Mouse (Mus musculus): ENCODE measurements around the gene Ism1. TPM values are rescaled to one million over a fixed set of nuclear protein-coding genes. Genes with fewer than 3 reads are reported as not detected.

Gene Ism1
- polyA plus RNA-seq, 1 experiment = 0.02 TPM

- H3K27me3 ChIP-seq (ENCODE audit: control insufficient read depth, insufficient read depth, insufficient read length) = no peaks in the 10 kb centered on the region
- no peak overlapping the region for H3K4me3 ChIP-seq (ENCODE audit: insufficient read depth, poor library complexity, severe bottlenecking)
- TF ChIP-seq USF1 (IDR thresholded peaks at IDR 0.05; ENCODE audit: low read depth) (no peak), MAX (IDR thresholded peaks at IDR 0.05) (no peak)
- H3K79me3 ChIP-seq (ENCODE audit: low read depth) = no peaks in the 10 kb centered on the region
- H3ac ChIP-seq (ENCODE audit: control insufficient read depth, insufficient read length, low read depth) = no peak overlapping the region
- no peaks in the 10 kb centered on the region for H3K79me2 ChIP-seq (ENCODE audit: control insufficient read depth, insufficient read depth)
- no peaks in the 10 kb centered on the region for H3K36me3 ChIP-seq (ENCODE audit: control insufficient read depth, insufficient read depth)
Observed at GRCm38 (mm10) chr2:139757456-139757855, 79.5 kb downstream of the Ism1 start.

GRCm38 (mm10) chr2:139764355-139764754, 86.4 kb downstream of the Ism1 start:
- TF ChIP-seq CEBPB (IDR thresholded peaks at IDR 0.05; ENCODE audit: low read depth) = peak; percentile 13
- no peak for TF ChIP-seq FOSL1 (IDR thresholded peaks at IDR 0.05; ENCODE audit: insufficient read depth, low read length, poor library complexity, severe bottlenecking)
- Histone ChIP-seq H3K79me3 (ENCODE audit: low read depth) (no peaks in the 10 kb centered on the region), H3ac (ENCODE audit: control insufficient read depth, insufficient read length, low read depth) (no peak overlapping the region)

DNA sequence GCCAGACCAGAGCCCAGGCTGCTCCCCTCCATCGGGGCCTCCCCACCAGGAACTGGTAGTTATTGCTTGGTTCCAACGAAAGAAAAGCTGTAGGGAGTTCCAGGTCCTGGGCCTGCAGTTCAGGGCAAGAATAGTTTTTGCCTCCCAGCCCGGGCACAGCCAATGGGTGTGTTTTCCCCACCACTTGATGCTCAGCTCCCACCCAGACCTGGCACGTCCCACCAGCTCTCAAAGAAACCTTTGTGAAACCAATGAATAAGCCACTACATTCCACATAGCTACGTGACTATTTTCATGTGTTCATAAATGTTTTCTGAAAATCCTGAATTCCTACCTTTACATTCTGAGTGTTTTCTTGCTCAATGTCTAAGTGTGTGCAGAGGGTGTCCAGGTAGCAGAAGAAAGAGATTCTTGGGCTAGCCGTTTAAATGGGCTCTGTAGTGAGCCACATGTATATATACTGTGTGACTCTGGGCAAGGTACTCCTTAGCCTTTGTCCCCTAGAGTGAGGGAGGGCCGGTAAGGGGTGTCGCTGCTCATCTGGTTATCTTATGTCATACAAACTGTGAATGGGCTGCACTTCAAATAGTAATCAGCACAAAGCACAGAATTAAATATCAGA, 97.1 kb downstream of the Ism1 start:
- no peak for TF ChIP-seq USF1 (IDR thresholded peaks at IDR 0.05; ENCODE audit: low read depth)
- TF ChIP-seq CTCF (IDR thresholded peaks at IDR 0.05; ENCODE audit: control insufficient read depth, insufficient read depth, insufficient read length) = no peak
- no peak for TF ChIP-seq CEBPB (IDR thresholded peaks at IDR 0.05; ENCODE audit: low read depth)
- TF ChIP-seq MYOD1 (IDR thresholded peaks at IDR 0.05; ENCODE audit: control insufficient read depth, insufficient read length, low read depth) = no peak
- TF ChIP-seq FOSL1 (IDR thresholded peaks at IDR 0.05; ENCODE audit: insufficient read depth, low read length, poor library complexity, severe bottlenecking) = no peak
- no peak for TF ChIP-seq MAX (IDR thresholded peaks at IDR 0.05)
- no peak for TF ChIP-seq MYOG (IDR thresholded peaks at IDR 0.05; ENCODE audit: control insufficient read depth, extremely low read depth, insufficient read length)
- no peaks in the 10 kb centered on the region for H3K79me2 ChIP-seq (ENCODE audit: control insufficient read depth, insufficient read depth)
- H3ac ChIP-seq (ENCODE audit: control insufficient read depth, insufficient read length, low read depth) = no peak overlapping the region
- H3K36me3 ChIP-seq (ENCODE audit: control insufficient read depth, insufficient read depth) = no peaks in the 10 kb centered on the region
- H3K79me3 ChIP-seq (ENCODE audit: low read depth) = no peaks in the 10 kb centered on the region
- H3K27me3 ChIP-seq (ENCODE audit: control insufficient read depth, insufficient read depth, insufficient read length) = no peaks in the 10 kb centered on the region
- no peak overlapping the region for H3K4me3 ChIP-seq (ENCODE audit: insufficient read depth, poor library complexity, severe bottlenecking)

More at GRCm38 (mm10) chr2:139764355-139764754, 86.4 kb downstream of the Ism1 start:
- Histone ChIP-seq H3K79me2 (ENCODE audit: control insufficient read depth, insufficient read depth) (no peaks in the 10 kb centered on the region), H3K4me3 (ENCODE audit: insufficient read depth, poor library complexity, severe bottlenecking) (no peak overlapping the region), H3K36me3 (ENCODE audit: control insufficient read depth, insufficient read depth) (no peaks in the 10 kb centered on the region), H3K27me3 (ENCODE audit: control insufficient read depth, insufficient read depth, insufficient read length) (no peaks in the 10 kb centered on the region)

- Histone ChIP-seq H3K36me3 (ENCODE audit: control insufficient read depth, insufficient read depth) (no peaks in the 10 kb centered on the region), H3K79me2 (ENCODE audit: control insufficient read depth, insufficient read depth) (no peaks in the 10 kb centered on the region), H3ac (ENCODE audit: control insufficient read depth, insufficient read length, low read depth) (no peak overlapping the region), H3K27me3 (ENCODE audit: control insufficient read depth, insufficient read depth, insufficient read length) (no peaks in the 10 kb centered on the region), H3K4me3 (ENCODE audit: insufficient read depth, poor library complexity, severe bottlenecking) (no peak overlapping the region), H3K79me3 (ENCODE audit: low read depth) (no peaks in the 10 kb centered on the region)
- TF ChIP-seq MAX (IDR thresholded peaks at IDR 0.05) (no peak), CEBPB (IDR thresholded peaks at IDR 0.05; ENCODE audit: low read depth) (no peak)
Observed at GRCm38 (mm10) chr2:139776644-139777043, 98.7 kb downstream of the Ism1 start.

DNA sequence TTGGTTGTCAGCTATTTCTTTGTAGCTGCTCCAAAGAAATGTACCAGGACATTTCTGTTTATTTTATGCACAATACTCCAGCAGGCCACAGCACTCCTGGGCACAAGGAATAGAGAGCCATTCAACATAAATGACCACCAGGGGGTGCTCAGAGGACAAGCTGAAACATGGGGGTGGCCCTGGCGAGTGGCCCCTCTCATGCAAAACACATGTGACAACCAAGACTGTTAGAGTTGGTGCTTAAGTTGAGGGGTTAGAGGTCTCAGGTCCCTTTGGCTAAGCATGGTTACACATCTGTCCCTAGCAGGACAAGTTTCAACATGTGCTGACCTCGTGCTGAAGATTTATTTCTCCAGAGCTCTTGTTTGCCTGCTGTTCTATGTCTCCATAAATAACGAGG, 100.3 kb downstream of the Ism1 start:
- Histone ChIP-seq H3K79me2 (ENCODE audit: control insufficient read depth, insufficient read depth) (no peaks in the 10 kb centered on the region), H3K27me3 (ENCODE audit: control insufficient read depth, insufficient read depth, insufficient read length) (no peaks in the 10 kb centered on the region), H3K4me3 (ENCODE audit: insufficient read depth, poor library complexity, severe bottlenecking) (no peak overlapping the region), H3ac (ENCODE audit: control insufficient read depth, insufficient read length, low read depth) (no peak overlapping the region), H3K79me3 (ENCODE audit: low read depth) (no peaks in the 10 kb centered on the region), H3K36me3 (ENCODE audit: control insufficient read depth, insufficient read depth) (no peaks in the 10 kb centered on the region)
- TF ChIP-seq MYOG (IDR thresholded peaks at IDR 0.05; ENCODE audit: control insufficient read depth, extremely low read depth, insufficient read length) = no peak

DNA sequence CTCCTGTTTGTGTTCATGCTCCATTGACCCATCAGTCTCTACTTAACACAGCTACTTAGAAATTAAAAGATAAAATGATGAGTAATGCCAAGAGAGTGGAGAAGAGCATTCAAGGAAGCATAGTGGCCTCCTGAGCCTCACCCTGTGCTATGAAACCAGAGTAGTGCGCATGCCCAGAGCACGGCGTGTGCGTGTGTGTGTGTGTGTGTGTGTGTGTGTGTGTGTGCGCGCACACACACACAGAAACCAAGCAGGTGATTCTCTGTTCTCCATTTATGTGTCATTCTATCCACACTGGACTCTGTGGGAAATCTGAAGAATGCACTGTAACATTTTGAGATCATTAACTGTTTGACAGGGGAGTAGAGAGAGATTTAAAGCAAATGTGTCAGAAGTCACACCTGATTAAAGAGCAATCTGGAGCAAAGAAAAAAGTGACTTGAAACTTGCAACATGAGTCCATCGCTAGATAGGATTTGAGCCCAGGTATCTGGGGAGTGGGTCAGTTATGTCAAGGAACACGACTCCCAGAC, 105.4 kb downstream of the Ism1 start:
- no peaks in the 10 kb centered on the region for H3K79me3 ChIP-seq (ENCODE audit: low read depth)
- TF ChIP-seq MYOG (IDR thresholded peaks at IDR 0.05; ENCODE audit: control insufficient read depth, extremely low read depth, insufficient read length) (no peak), CTCF (IDR thresholded peaks at IDR 0.05; ENCODE audit: control insufficient read depth, insufficient read depth, insufficient read length) (no peak), USF1 (IDR thresholded peaks at IDR 0.05; ENCODE audit: low read depth) (no peak), FOSL1 (IDR thresholded peaks at IDR 0.05; ENCODE audit: insufficient read depth, low read length, poor library complexity, severe bottlenecking) (no peak), MAX (IDR thresholded peaks at IDR 0.05) (no peak), CEBPB (IDR thresholded peaks at IDR 0.05; ENCODE audit: low read depth) (no peak), MYOD1 (IDR thresholded peaks at IDR 0.05; ENCODE audit: control insufficient read depth, insufficient read length, low read depth) (no peak)
- no peaks in the 10 kb centered on the region for H3K79me2 ChIP-seq (ENCODE audit: control insufficient read depth, insufficient read depth)
- H3ac ChIP-seq (ENCODE audit: control insufficient read depth, insufficient read length, low read depth) = no peak overlapping the region
- no peak overlapping the region for H3K4me3 ChIP-seq (ENCODE audit: insufficient read depth, poor library complexity, severe bottlenecking)
- no peaks in the 10 kb centered on the region for H3K36me3 ChIP-seq (ENCODE audit: control insufficient read depth, insufficient read depth)
- H3K27me3 ChIP-seq (ENCODE audit: control insufficient read depth, insufficient read depth, insufficient read length) = no peaks in the 10 kb centered on the region

Measured in C2C12 (cell line).